Mouse (Mus musculus): ENCODE results near the gene Krtap5-3.
"Not testable (repeated sequence)": the region's sequence is repeated elsewhere in the genome, so short reads cannot be mapped to it uniquely, and the experiment has no call there.

Gene Krtap5-3

DNA sequence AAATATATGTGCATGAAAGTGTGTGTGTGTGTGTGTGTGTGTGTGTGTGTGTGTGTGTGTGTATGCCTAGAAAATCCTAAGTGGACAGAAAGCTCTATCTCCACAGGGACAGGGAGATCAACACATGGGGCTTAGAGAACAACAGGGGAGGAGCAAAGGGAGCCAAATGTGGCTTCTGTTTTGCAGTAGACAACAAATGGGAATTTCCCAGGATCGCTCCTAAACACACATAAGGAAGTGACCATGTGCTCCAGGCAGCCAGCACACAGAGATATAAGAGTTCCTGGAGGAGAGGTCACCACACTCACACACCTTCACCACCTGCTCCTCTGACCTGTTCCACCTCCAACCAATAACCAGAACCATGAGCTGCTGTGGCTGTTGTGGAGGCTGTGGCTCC is at the start of gene Krtap5-3:
TSS of gene Krtap5-3 (plus strand) at position 301 of the 400 bp plus-strand sequence.
- no peak for DNase-seq (ENCODE audit: low read depth in 2 of 2, low spot score in 2 of 2)

DNA sequence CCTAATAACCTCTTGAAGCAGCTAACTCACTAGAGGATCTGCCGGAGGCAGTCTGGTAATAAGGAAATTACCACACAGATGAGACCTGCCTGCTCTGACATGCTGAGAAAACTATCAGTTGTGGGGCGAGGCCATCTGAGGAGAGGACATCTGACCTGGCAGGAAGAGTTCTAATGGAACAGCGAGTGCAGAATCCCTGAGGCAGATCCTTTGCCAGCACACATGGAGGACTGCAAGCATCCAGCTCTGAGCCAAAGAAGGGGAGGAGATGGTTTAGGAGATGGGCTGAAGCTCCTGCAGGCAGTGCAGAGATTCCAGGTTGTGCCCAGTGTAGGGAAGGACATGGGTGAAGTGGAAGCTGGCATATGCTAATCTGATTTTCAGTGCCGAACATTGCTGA is 49.0 kb upstream of the Krtap5-3 start:
- DNase-seq (ENCODE audit: low read depth in 2 of 2, low spot score in 2 of 2): no peak

DNA sequence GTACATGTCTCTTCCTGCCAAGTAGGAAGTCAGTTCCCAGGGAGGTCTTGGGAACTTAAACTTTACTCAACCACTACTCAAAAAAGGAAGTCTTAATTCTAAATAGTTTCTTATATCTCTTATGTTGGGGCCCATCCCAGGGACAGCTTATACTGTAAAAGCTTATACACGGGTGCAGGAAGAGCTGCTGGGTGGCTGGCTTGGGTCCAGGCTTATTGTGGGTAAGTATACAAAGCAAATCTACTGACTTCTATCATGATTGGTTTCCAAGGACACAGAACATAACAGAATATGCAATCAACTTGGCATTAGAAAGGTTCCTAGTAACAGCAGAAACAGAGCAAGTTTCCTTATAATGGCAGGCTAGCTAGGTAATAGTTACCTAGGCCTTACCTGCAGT is 45.9 kb upstream of the Krtap5-3 start:
- DNase-seq (ENCODE audit: low read depth in 2 of 2, low spot score in 2 of 2): no peak

DNA sequence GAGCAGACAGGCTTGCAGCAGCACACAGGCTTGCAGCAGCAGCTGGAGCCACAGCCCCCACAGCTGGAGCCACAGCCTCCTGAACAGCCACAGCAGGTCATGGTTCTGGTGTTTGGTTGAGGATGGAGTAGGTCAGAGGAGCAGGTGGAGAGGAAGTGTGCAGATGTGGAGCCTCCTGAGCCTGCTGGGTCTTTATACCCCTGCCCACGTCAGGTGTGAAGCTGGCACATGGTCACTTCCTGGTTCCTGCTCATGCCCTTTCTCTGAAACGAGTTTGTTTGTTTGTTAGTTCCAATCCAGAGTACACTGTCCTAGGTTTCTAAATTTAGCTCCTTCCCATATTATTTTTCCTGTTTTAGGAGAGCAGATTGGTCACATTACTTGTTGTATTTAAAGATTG is 44.2 kb upstream of the Krtap5-3 start, which contains the start of gene Gm29735:
TSS of gene Gm29735 (minus strand) at position 101 of the 400 bp plus-strand sequence.
- not testable (repeated sequence) for DNase-seq (ENCODE audit: low read depth in 2 of 2, low spot score in 2 of 2)

DNA sequence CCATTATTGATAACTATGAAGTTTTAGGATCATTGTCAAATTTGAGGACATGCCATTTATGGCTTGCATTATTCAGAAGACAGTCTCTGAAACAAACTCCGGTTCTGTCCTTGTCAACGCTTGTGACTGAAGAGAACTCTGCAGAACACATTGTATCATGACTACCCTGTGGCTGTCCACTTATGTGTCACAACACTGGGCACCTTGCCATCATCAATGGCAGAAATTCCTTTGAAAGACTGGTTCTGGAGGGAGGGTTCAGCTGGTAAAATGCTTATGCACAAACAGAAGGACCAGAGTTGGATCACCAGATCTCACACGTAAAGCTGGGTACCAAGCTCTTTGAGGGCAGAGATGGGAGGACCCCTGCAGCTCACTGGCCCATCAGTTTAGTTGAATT is 41.8 kb upstream of the Krtap5-3 start:
- no peak for DNase-seq (ENCODE audit: low read depth in 2 of 2, low spot score in 2 of 2)

DNA sequence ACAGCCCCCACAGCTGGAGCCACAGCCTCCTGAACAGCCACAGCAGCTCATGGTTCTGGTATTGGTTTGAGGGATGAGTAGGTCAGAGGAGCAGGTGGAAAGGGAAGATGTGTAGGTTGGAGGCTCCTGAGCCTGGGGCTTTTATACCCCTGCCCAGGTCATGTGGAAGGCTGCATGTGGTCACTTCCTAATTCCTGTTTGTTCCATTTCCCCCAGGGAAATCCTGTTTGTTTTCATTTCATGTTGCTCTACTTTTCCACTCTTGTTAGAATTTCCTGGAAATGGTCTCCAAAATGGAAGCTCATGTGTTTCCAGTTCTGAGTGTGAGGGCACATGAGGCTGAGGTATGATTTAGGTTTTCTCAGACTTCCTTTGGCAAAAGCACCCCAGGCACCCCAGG is 35.5 kb upstream of the Krtap5-3 start, which contains the start of gene Gm4553:
TSS of gene Gm4553 (minus strand) at position 101 of the 400 bp plus-strand sequence.
- not testable (repeated sequence) for DNase-seq (ENCODE audit: low read depth in 2 of 2, low spot score in 2 of 2)

DNA sequence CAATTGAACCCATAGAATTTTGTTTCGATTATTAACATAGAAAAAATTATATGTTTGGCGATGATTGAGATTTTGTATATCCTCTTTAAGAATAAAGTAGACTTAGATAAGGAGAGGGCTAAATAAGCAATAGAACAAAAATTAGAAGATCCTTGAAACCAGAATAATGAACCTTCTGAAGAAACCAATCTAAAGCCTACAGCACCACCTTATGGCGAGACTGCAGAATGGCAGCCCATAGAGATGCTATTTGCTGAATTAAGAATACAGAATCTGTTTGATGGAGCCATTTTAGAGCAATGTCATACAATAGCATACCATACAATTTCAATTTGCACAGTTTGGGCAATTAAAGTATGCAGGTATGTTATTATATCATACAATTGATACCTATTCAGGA is 31.3 kb upstream of the Krtap5-3 start:
- DNase-seq (ENCODE audit: low read depth in 2 of 2, low spot score in 2 of 2): no peak

DNA sequence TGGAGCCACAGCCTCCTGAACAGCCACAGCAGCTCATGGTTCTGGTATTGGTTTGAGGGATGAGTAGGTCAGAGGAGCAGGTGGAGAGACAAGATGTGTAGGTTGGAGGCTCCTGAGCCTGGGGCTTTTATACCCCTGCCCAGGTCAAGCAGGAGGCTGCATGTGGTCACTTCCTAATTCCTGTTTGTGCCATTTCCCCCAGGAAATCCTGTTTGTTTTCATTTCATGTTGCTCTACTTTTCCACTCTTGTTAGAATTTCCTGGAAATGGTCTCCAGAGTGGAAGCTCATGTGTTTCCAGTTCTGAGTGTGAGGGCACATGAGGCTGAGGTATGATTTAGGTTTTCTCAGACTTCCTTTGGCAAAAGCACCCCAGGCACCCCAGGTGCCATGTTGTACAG is 25.3 kb upstream of the Krtap5-3 start, which contains the start of gene Krtap5-2:
TSS of gene Krtap5-2 (minus strand) at position 101 of the 400 bp plus-strand sequence.
- DNase-seq (ENCODE audit: low read depth in 2 of 2, low spot score in 2 of 2): not testable (repeated sequence)

DNA sequence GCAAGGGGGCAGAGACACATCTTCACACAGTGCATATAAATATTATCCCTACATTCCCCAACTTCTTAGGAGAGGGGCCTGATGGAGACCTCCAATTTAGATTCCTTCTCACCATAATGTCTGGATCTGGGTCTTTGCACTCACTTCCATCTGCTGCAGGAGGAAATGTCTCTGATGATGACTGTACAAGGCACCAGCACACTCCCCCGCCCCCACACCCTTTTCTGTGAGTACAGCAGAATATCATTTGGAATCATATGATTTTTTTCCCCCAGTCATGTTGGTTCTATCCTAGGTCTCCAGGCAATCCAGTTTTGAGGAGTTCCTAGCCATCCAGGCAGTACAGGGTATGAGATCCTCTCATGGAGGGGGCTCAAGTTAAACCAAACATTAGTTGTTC is 22.5 kb upstream of the Krtap5-3 start:
- no peak for DNase-seq (ENCODE audit: low read depth in 2 of 2, low spot score in 2 of 2)

DNA sequence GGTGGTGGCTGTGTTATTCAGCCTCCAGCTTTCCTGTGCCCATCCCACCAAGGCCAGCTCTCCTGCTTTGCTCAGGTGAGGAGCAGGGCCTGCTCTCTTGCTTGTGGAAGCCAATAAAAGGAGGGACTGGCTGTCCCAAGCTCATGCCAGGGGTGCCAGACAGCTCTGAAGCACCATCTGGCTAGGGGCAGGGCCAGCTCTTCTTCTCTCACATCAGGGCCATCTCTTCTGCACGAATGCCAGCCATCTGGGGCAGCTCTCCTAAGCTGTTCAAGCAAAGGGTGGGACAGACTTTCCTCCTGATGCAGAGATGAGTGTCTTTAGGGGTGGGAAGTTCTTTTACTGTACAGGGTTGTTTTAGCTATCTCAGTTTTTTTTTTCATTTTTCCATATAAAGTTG is 20.1 kb upstream of the Krtap5-3 start:
- DNase-seq (ENCODE audit: low read depth in 2 of 2, low spot score in 2 of 2): no peak

DNA sequence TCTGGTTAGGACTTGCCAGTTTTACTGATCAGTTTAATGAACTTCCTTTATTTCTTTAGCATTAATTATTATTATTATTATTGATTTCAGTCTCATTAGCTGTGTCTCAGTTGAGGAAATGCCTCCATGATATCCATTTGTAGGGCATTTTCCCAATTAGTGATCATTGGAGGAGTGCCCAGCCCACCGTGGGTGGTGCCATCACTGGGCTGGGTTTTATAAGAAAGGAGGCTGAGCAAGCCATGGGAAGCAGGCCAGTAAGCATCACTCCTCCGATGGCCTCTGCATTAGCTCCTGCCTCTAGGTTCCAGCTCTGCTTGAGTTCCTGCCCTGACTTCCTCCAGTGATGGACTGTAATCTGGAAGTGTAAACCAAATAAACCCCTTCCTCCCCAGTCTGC is 13.0 kb upstream of the Krtap5-3 start:
- DNase-seq (ENCODE audit: low read depth in 2 of 2, low spot score in 2 of 2): no peak

DNA sequence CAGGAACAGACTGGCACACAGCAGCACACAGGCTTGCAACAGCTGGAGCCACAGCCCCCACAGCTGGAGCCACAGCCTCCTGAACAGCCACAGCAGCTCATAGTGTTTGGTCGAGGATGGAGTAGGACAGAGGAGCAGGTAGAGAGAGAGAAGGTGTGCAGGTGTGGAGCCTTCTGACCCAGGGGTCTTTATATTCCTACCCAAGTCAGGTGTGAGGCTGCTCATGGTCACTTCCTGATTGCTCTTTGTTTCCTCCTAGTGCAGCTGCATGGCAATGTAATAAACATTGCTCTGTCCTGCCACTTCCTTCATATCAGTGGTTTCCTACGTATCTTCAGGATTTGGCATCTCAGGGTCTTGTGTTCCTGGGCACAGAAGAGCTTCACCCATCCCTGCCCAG is 10.9 kb upstream of the Krtap5-3 start, which contains the start of gene Gm10153:
TSS of gene Gm10153 (minus strand) at position 101 of the 400 bp plus-strand sequence.
- no peak for DNase-seq (ENCODE audit: low read depth in 2 of 2, low spot score in 2 of 2)

DNA sequence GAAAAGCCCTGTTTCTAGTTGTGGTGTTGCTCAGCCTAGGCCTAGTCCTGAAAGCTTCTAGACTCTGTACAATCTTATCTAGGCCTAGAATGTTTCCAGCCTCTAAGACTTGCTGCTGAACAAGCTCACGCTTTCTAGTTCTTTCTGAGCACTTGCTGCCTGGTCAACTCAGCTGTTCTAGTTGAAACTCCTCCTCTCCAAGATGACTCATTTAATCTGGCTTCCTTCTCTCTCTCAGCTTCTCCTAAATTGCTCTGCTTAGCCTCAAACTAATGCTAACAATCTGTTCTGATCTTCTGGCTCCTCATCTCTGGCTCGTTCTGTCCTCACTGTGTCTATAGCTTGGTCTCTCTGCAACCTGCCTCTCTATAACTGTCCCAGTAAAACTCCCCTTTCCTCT is 2.4 kb upstream of the Krtap5-3 start:
- no peak for DNase-seq (ENCODE audit: low read depth in 2 of 2, low spot score in 2 of 2)

DNA sequence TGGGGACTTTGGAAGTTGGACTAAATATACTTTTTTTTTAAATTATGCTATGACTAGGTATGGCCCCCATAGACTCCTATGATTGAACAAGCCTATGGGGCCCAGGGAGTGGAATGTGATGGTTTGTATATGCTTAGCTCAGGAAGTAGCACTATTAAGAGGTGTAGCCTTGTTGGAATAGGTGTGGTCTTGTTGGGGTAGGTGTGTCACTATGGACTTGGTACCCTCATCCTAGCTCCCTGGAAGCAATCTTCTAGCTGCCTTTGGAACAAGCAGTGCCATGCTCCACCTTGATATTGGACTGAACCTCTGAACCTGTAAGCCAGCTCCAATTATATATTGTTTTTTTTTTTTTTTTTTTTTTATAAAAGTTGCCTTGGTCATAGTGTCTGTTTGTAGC is 4.3 kb downstream of the Krtap5-3 start:
- no peak for DNase-seq (ENCODE audit: low read depth in 2 of 2, low spot score in 2 of 2)

DNA sequence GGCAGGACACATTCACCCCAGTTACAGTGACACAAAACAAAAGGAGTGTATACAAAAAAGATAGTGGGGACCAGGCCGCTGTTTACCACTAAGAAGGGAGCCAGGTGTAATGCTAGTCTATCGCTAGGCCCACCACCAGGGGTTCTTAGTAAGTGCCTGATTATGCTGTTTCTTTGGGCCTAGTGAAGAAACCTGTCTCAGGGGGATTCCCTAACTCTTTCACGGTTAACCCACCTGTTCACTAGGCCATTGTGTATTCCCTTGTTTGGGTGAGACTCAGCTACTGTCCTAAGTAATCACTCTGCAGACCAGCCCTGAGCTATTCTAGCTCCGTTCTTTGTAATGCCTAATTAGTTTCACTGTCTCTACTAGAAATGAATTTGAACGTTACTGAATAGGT is 5.7 kb downstream of the Krtap5-3 start:
- DNase-seq (ENCODE audit: low read depth in 2 of 2, low spot score in 2 of 2): not testable (repeated sequence)

DNA sequence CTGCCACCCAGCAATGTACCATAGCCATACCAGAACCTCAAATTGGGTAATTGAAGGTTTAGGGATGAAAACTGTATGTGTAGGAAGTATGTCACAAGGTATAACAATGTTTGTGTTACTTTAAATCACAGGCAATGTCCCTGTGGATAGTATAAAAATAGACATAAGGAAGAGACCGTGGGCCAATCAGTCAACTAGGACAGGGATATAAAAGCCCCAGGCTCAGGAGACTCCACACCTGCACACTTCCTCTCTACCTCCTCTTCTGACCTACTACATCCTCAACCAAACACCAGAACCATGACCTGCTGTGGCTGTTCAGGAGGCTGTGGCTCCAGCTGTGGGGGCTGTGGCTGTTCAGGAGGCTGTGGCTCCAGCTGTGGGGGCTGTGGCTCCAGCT is 10.4 kb downstream of the Krtap5-3 start, which contains the start of gene Gm7579:
TSS of gene Gm7579 (plus strand) at position 301 of the 400 bp plus-strand sequence.
- no peak for DNase-seq (ENCODE audit: low read depth in 2 of 2, low spot score in 2 of 2)

DNA sequence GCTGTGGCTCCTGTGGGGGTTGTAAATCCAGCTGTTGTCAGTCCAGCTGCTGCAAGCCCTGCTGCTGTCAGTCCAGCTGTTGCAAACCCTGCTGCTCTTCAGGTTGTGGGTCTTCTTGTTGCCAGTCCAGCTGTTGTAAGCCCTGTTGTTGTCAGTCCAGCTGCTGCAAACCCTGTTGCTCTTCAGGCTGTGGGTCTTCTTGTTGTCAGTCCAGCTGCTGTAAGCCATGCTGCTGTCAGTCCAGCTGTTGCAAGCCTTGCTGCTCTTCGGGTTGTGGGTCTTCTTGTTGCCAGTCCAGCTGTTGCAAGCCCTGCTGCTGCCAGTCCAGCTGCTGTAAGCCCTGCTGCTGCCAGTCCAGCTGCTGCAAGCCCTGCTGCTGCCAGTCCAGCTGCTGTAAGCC is 11.0 kb downstream of the Krtap5-3 start:
- DNase-seq (ENCODE audit: low read depth in 2 of 2, low spot score in 2 of 2): not testable (repeated sequence)

DNA sequence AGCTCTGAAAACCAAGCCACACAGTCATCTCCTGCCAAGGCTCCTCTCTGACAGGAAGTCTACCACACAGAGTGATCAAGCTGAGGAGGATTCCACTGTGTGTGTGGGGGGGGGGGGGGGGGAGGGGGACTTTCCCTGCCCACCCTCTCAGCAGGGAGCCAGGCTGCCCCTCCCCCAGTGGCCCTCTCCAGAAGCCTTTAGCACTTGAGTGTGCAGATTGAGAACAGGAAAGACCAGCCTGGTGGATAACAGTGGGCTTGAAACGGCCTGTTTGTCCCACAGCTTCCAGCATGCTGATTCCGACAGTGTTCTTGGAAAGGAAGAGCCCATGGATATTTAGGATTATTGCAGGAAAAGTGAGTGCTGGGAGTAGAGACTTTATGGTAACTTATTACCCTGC is 23.4 kb downstream of the Krtap5-3 start:
- DNase-seq (ENCODE audit: low read depth in 2 of 2, low spot score in 2 of 2): no peak

DNA sequence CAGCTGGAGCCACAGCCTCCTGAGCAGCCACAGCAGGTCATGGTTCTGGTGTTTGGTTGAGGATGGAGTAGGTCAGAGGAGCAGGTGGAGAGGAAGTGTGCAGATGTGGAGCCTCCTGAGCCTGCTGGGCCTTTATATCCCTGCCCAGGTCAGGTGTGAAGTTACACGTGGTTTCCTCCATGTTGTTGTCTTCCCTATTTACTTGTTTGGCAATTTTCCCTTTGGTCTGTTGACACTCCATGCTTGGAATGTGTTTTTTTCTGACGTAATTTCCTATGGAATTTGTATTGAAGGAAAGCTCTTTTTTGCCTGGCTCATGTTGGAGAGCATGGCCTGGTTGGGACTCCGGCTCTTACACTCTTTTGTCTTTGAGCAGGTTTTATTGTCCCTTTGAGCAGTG is 28.7 kb downstream of the Krtap5-3 start, which contains the start of gene Krtap5-5:
TSS of gene Krtap5-5 (minus strand) at position 101 of the 400 bp plus-strand sequence.
- not testable (repeated sequence) for DNase-seq (ENCODE audit: low read depth in 2 of 2, low spot score in 2 of 2)

DNA sequence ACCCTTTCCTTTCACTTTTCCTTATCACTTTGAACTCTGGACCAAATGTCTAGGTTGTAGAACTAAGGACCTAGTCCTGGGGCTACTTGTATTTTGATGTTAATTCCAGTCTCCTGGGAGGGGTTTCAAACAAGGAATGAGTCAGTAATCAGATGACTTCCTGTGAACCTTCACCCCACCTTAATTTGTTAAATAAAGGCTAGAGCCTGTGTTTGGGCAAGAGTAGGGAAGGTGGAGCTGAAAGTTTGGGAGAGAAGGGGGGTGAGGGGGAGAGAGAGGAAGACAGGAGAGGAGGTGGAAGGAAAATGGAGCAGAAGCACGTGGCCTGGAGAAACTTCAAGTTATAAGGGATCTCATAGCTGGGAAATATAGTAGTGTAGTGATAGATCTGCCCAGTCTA is 30.4 kb downstream of the Krtap5-3 start:
- no peak for DNase-seq (ENCODE audit: low read depth in 2 of 2, low spot score in 2 of 2)

DNA sequence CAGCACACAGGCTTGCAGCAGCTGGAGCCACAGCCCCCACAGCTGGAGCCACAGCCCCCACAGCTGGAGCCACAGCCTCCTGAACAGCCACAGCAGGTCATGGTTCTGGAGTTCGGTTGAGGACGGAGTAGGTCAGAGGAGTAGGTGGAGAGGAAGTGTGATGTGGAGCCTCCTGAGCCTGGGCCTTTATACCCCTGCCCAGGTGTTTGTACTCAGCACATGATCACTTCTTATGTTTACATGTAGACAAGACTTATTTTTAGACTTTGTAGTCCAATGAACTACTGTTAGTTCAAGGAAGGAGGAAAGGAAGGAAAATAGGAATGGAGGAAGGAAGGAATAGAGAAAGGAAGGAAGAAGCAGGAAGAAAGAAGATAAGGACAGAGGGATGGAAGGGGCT is 39.8 kb downstream of the Krtap5-3 start, which contains the start of gene Gm40460:
TSS of gene Gm40460 (minus strand) at position 101 of the 400 bp plus-strand sequence.
- no peak for DNase-seq (ENCODE audit: low read depth in 2 of 2, low spot score in 2 of 2)

DNA sequence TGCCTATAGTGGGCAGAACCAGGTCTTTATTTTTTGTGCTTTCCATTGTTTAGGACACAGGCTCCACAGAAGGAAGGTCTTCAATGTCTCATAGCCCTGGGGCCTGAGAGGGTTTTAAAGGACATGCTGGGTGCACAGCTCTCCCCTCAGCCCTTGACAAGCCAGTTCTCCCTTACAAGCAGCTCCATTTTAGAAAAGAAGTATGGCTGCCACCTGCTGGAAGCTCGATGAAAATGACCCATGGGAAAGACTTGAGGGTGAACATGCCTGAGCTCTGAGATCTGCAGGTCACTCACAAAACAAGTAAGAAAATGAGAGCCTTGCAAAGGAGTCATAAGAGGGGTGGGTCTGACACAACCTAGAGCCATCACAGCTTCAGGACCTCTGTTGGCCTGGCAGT is 48.7 kb downstream of the Krtap5-3 start:
- DNase-seq (ENCODE audit: low read depth in 2 of 2, low spot score in 2 of 2): no peak
